Mouse (Mus musculus): ENCODE measurements at regions not wholly inside any gene's neighbourhood (a gene's known extent, or its start where the extent isn't known, plus 50 kb on each side); places are given as distances from the start of the nearest gene placed in this dataset.

DNA sequence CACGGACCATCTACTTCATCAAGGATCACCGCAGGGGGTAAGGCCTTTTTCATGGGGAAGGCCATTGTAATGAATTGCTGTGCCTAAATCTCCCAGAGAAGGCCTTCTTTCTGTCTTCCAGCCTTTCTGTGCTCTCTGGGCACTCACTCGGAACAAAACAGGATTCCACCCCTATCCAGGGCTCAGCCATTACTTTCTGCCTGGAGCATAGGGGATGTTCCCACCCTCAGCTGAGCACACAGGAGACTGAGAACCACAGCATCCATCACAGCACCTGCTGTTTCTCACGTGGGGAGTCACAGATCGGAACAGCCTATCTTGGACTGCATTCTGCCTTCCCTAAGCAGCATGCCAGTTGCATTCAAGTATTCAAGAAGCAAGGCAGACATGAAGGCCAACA, 4071.8 kb upstream of the Gm7489 start:
- Histone ChIP-seq H3K27ac (replicated peaks; ENCODE audit: low read depth, low read length) (no peak overlapping the region), H3K4me1 (ENCODE audit: control insufficient read depth, insufficient read depth, low read length) (no peaks in the 10 kb centered on the region), H3K36me3 (ENCODE audit: control insufficient read depth, insufficient read depth, low read length) (no peaks in the 10 kb centered on the region), H3K4me3 (ENCODE audit: low read depth, low read length) (no peak overlapping the region), H3K9me3 (ENCODE audit: control insufficient read depth, low read length) (no peaks in the 10 kb centered on the region), H3K9ac (ENCODE audit: low read depth, low read length) (no peak overlapping the region), H3K27me3 (replicated peaks; ENCODE audit: control insufficient read depth, insufficient read depth, low read length) (no peaks in the 10 kb centered on the region), H3K4me2 (ENCODE audit: low read depth, low read length) (no peak overlapping the region)
- DNase-seq (ENCODE audit: low spot score), result no peak
- ATAC-seq (ENCODE audit: low read depth), result no peak
- 77% methylated on average over 5 of the region's 5 CpGs for WGBS

DNA sequence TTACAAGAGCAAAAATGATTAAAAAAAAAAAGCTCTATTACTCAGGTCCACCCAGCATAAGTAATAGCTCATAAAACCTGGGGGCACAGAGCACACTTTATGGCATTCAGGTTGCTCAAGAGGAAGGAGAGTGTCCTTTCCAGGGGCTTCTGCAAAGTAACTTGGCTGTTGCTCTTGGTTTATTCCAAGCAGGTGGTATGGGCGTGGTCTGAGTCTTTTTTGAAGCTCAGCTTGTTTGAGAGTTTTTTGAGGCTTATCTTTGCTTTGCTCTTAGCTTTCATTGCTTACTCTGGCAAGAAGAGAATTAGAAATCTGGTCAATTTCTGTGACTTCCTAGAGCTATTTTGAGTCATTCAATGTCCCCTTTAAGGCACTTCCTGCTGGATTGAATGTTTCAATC, 4024.4 kb upstream of the Gm7489 start:
- H3K4me3 ChIP-seq (ENCODE audit: low read depth, low read length), result no peak overlapping the region
- 73% methylated on average over 1 of the region's 1 CpGs for WGBS
- DNase-seq (ENCODE audit: low spot score) (no peak), ATAC-seq (ENCODE audit: low read depth) (no peak)
- H3K4me1 ChIP-seq (ENCODE audit: control insufficient read depth, insufficient read depth, low read length), result no peaks in the 10 kb centered on the region
- no peak overlapping the region for H3K27ac ChIP-seq (replicated peaks; ENCODE audit: low read depth, low read length)
- no peaks in the 10 kb centered on the region for H3K36me3 ChIP-seq (ENCODE audit: control insufficient read depth, insufficient read depth, low read length)
- H3K9me3 ChIP-seq (ENCODE audit: control insufficient read depth, low read length), result 0 out of 2 replicates have a peak, but pooled peaks cover 9% of the 10 kb centered on the region
- H3K4me2 ChIP-seq (ENCODE audit: low read depth, low read length), result no peak overlapping the region
- H3K27me3 ChIP-seq (replicated peaks; ENCODE audit: control insufficient read depth, insufficient read depth, low read length), result no peaks in the 10 kb centered on the region
- no peak overlapping the region for H3K9ac ChIP-seq (ENCODE audit: low read depth, low read length)

DNA sequence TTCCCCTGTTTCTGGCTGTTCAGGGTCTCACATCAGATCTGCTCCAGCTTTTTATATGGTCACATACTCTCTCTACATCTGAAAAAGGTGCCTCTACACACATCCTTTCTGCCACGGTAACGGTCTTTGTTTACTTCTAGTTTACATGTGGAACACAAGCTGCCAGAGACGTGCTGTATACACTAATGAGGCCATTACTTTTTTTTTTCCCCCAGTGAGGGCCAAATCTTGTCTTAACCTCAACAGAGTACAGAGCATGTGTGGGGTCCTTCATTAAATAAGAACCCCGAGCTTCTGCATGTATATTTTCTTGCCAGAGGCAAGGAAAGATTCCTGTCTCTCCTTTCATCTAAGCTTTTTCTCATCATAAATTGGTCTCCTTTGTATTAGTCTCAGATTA, 4010.2 kb upstream of the Gm7489 start:
- no peaks in the 10 kb centered on the region for H3K36me3 ChIP-seq (ENCODE audit: control insufficient read depth, insufficient read depth, low read length)
- H3K9ac ChIP-seq (ENCODE audit: low read depth, low read length), result no peak overlapping the region
- no peak overlapping the region for H3K4me3 ChIP-seq (ENCODE audit: low read depth, low read length)
- no peak overlapping the region for H3K27ac ChIP-seq (replicated peaks; ENCODE audit: low read depth, low read length)
- H3K9me3 ChIP-seq (ENCODE audit: control insufficient read depth, low read length), result no peaks in the 10 kb centered on the region
- WGBS, result 34% methylated on average over 4 of the region's 4 CpGs
- no peaks in the 10 kb centered on the region for H3K4me1 ChIP-seq (ENCODE audit: control insufficient read depth, insufficient read depth, low read length)
- no peak for ATAC-seq (ENCODE audit: low read depth)
- no peak for DNase-seq (ENCODE audit: low spot score)
- H3K27me3 ChIP-seq (replicated peaks; ENCODE audit: control insufficient read depth, insufficient read depth, low read length), result no peaks in the 10 kb centered on the region
- no peak overlapping the region for H3K4me2 ChIP-seq (ENCODE audit: low read depth, low read length)

DNA sequence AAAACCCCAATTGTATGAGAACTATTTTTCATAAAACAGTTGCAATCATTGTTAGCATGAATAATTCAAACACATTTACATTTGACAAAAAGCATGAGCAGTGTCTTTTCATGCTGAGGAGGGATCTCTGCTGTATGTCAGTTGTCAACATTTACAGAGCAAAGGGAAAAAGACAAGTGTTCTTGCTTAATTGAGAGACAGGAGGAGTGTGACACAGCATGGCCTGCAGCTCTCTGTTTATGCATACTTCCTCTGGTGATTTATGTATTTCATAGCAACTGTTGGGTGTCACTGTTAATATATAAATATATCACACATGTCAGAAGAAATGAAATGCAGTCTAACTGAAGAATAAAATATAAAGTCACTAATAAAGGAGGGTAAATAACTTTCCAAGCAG, 3998.8 kb upstream of the Gm7489 start:
- no peak overlapping the region for H3K4me3 ChIP-seq (ENCODE audit: low read depth, low read length)
- no peak for ATAC-seq (ENCODE audit: low read depth)
- H3K9me3 ChIP-seq (ENCODE audit: control insufficient read depth, low read length), result no peaks in the 10 kb centered on the region
- no peak overlapping the region for H3K9ac ChIP-seq (ENCODE audit: low read depth, low read length)
- H3K27ac ChIP-seq (replicated peaks; ENCODE audit: low read depth, low read length), result no peak overlapping the region
- H3K27me3 ChIP-seq (replicated peaks; ENCODE audit: control insufficient read depth, insufficient read depth, low read length), result no peaks in the 10 kb centered on the region
- no peaks in the 10 kb centered on the region for H3K36me3 ChIP-seq (ENCODE audit: control insufficient read depth, insufficient read depth, low read length)
- DNase-seq (ENCODE audit: low spot score), result peak; percentile 3
- H3K4me2 ChIP-seq (ENCODE audit: low read depth, low read length), result no peak overlapping the region
- H3K4me1 ChIP-seq (ENCODE audit: control insufficient read depth, insufficient read depth, low read length), result no peaks in the 10 kb centered on the region

DNA sequence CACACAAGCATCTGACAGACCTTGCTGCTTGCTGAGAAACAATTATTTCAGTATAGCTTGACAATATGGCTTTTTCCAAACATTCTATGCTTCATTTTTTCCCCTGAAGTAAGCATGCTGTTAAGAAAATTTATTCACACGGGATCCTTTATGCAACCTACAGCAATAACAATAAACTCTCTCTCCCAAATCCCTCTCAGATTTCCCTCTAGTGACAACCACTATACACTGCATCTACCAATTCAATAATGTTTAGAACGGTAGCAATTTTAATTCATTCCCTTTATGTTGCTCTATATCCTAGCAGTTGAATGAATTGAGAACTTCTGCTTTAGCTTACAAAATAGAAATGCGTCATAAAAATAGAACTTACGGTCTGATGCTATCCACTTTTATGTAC, 3988.7 kb upstream of the Gm7489 start:
- H3K36me3 ChIP-seq (ENCODE audit: control insufficient read depth, insufficient read depth, low read length), result no peaks in the 10 kb centered on the region
- H3K9me3 ChIP-seq (ENCODE audit: control insufficient read depth, low read length), result no peaks in the 10 kb centered on the region
- no peak overlapping the region for H3K9ac ChIP-seq (ENCODE audit: low read depth, low read length)
- ATAC-seq (ENCODE audit: low read depth) (no peak), DNase-seq (ENCODE audit: low spot score) (no peak)
- 75% methylated on average over 4 of the region's 4 CpGs for WGBS
- no peak overlapping the region for H3K27ac ChIP-seq (replicated peaks; ENCODE audit: low read depth, low read length)
- no peak overlapping the region for H3K4me3 ChIP-seq (ENCODE audit: low read depth, low read length)
- H3K27me3 ChIP-seq (replicated peaks; ENCODE audit: control insufficient read depth, insufficient read depth, low read length), result no peaks in the 10 kb centered on the region
- H3K4me1 ChIP-seq (ENCODE audit: control insufficient read depth, insufficient read depth, low read length), result no peaks in the 10 kb centered on the region
- no peak overlapping the region for H3K4me2 ChIP-seq (ENCODE audit: low read depth, low read length)

DNA sequence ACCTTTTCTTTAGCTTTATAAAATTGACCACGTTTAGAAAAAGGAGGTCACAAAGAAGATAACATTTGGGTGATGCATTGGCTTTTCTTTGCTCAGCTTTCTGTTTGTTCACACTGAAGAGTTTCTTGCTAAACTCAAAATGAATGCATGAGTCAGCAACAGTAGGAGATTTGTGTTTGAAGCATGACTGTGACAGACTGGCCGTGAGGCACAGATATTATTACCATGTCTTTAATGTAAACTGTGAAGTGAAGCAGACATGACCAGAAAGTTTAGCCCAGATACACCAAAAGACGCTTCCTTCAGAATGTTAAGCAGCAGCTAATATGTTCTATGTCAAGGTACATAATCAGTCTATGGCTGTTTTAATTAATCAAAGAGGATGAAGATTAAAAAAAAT, 3985.9 kb upstream of the Gm7489 start:
- Histone ChIP-seq H3K4me3 (ENCODE audit: low read depth, low read length) (no peak overlapping the region), H3K27ac (replicated peaks; ENCODE audit: low read depth, low read length) (no peak overlapping the region), H3K27me3 (replicated peaks; ENCODE audit: control insufficient read depth, insufficient read depth, low read length) (no peaks in the 10 kb centered on the region), H3K4me1 (ENCODE audit: control insufficient read depth, insufficient read depth, low read length) (no peaks in the 10 kb centered on the region), H3K9ac (ENCODE audit: low read depth, low read length) (no peak overlapping the region), H3K9me3 (ENCODE audit: control insufficient read depth, low read length) (no peaks in the 10 kb centered on the region), H3K4me2 (ENCODE audit: low read depth, low read length) (no peak overlapping the region), H3K36me3 (ENCODE audit: control insufficient read depth, insufficient read depth, low read length) (no peaks in the 10 kb centered on the region)
- WGBS, result 62% methylated on average over 3 of the region's 3 CpGs
- no peak for DNase-seq (ENCODE audit: low spot score)
- ATAC-seq (ENCODE audit: low read depth), result no peak

DNA sequence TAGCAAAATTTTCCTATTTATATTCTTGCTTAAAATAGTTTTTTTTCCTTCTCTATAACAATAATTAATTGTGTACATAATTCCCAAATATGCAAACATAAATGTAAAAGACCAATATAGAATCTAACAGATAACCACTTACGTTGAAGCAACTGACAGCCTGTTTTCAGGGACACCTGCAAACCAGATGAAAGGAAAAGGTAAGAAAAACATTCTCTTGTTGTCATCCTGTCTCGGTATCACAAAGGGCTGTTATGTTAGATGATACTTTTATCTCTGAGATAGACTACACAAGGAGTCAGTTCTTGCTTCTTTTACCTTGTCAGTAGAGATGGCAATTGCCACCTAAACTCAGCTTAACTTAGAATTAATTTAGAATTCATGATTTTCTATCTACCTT, 3984.9 kb upstream of the Gm7489 start:
- Histone ChIP-seq H3K4me3 (ENCODE audit: low read depth, low read length) (no peak overlapping the region), H3K27ac (replicated peaks; ENCODE audit: low read depth, low read length) (no peak overlapping the region), H3K9ac (ENCODE audit: low read depth, low read length) (no peak overlapping the region), H3K4me1 (ENCODE audit: control insufficient read depth, insufficient read depth, low read length) (no peaks in the 10 kb centered on the region), H3K9me3 (ENCODE audit: control insufficient read depth, low read length) (no peaks in the 10 kb centered on the region), H3K4me2 (ENCODE audit: low read depth, low read length) (no peak overlapping the region), H3K36me3 (ENCODE audit: control insufficient read depth, insufficient read depth, low read length) (no peaks in the 10 kb centered on the region), H3K27me3 (replicated peaks; ENCODE audit: control insufficient read depth, insufficient read depth, low read length) (no peaks in the 10 kb centered on the region)
- WGBS, result 71% methylated on average over 2 of the region's 2 CpGs
- no peak for ATAC-seq (ENCODE audit: low read depth)
- no peak for DNase-seq (ENCODE audit: low spot score)

Data from embryonic facial prominence, embryonic 14.5 days (tissue).